Mouse (Mus musculus) midbrain, embryonic 10.5 days (tissue): ENCODE measurements around the gene Crim1. TPM values are rescaled to one million over a fixed set of nuclear protein-coding genes. Genes with fewer than 3 reads are reported as not detected.

Experiments
- DNase-seq: peaks from one replicate; pipeline ENCODE4 v3.0.0-alpha.2; 2017; ENCODE audit warnings: low spot score
- H3K27ac ChIP-seq: fragments of 300-500 bp; sonication (generic); replicated peaks from 2 replicates; pipeline ENCODE4 v1.5.1; 2016; ENCODE audit warnings: mild to moderate bottlenecking
- H3K27me3 ChIP-seq: fragments of 300-500 bp; sonication (generic); 2 replicates; pipeline ENCODE4 v1.6.1; 2016; ENCODE audit warnings: low read depth, mild to moderate bottlenecking; ENCODE audit not compliant: poor library complexity, severe bottlenecking
- H3K36me3 ChIP-seq: fragments of 300-500 bp; sonication (generic); 2 replicates; pipeline ENCODE4 v1.6.1; 2016; ENCODE audit warnings: mild to moderate bottlenecking, moderate library complexity
- H3K4me1 ChIP-seq: fragments of 300-500 bp; sonication (generic); 2 replicates; pipeline ENCODE4 v1.6.1; 2016
- H3K4me3 ChIP-seq: fragments of 300-500 bp; sonication (generic); 2 replicates; pipeline ENCODE4 v1.5.1; 2016; ENCODE audit warnings: mild to moderate bottlenecking, moderate library complexity
- H3K9me3 ChIP-seq: fragments of 300-500 bp; sonication (generic); replicated peaks from 2 replicates; pipeline ENCODE4 v1.6.1; 2016; ENCODE audit warnings: mild to moderate bottlenecking
- WGBS: fragments of 180-500 bp; shearing (Covaris S2); methylation state at CpG from one replicate; pipeline ENCODE4 v1.1.7; 2016; 5-methylcytosine and 5-hydroxymethylcytosine counted together
- polyA plus RNA-seq: library from polyadenylated mRNA; unstranded; fragments of >200 nt; fragmentation: Nextera tagmentation; extraction: Ambion mirVana; gene quantifications from 2 replicates; pipeline ENCODE4 v1.2.1, GENCODE M21; 2016

The Crim1 gene
- polyA plus RNA-seq, 1 experiment from 2014 or later: 2.8 TPM

GRCm38 (mm10) chr17:78217406-78217805, 17.4 kb downstream of the Crim1 start:
- Histone ChIP-seq H3K9me3 (no peaks in the 10 kb centered on the region), H3K36me3 (peaks cover 12% of the 10 kb centered on the region), H3K27me3 (no peaks in the 10 kb centered on the region), H3K4me1 (peaks cover 7% of the 10 kb centered on the region; the same call in 1 of the 2 replicates), H3K4me3 (no peak overlapping the region), H3K27ac (no peak overlapping the region)
- DNase-seq: no peak
- 72% methylated on average over 6 of the region's 6 CpGs for WGBS

- no peak overlapping the region for H3K27ac ChIP-seq
- 91% methylated on average over 10 of the region's 10 CpGs for WGBS
- peaks cover 5% of the 10 kb centered on the region for H3K4me1 ChIP-seq
- no peaks in the 10 kb centered on the region for H3K9me3 ChIP-seq
- DNase-seq: no peak
- H3K36me3 ChIP-seq: peaks cover 12% of the 10 kb centered on the region
- no peak overlapping the region for H3K4me3 ChIP-seq
- no peaks in the 10 kb centered on the region for H3K27me3 ChIP-seq
Observed at GRCm38 (mm10) chr17:78218506-78219232, 18.6 kb downstream of the Crim1 start.

- WGBS: 92% methylated on average over 8 of the region's 8 CpGs
- peaks cover 13% of the 10 kb centered on the region for H3K4me1 ChIP-seq
Observed at GRCm38 (mm10) chr17:78221007-78221642, 21.1 kb downstream of the Crim1 start.

GRCm38 (mm10) chr17:78221860-78222259, 21.8 kb downstream of the Crim1 start:
- WGBS: 93% methylated on average over 1 of the region's 1 CpGs
- Histone ChIP-seq H3K36me3 (peaks cover 7% of the 10 kb centered on the region; the same call in 1 of the 2 replicates), H3K4me1 (peaks cover 16% of the 10 kb centered on the region), H3K27me3 (no peaks in the 10 kb centered on the region), H3K9me3 (no peaks in the 10 kb centered on the region), H3K4me3 (no peak overlapping the region), H3K27ac (no peak overlapping the region)
- no peak for DNase-seq

More at GRCm38 (mm10) chr17:78221007-78221642, 21.1 kb downstream of the Crim1 start:
- Histone ChIP-seq H3K36me3 (peaks cover 7% of the 10 kb centered on the region; the same call in 1 of the 2 replicates), H3K4me3 (no peak overlapping the region), H3K9me3 (no peaks in the 10 kb centered on the region), H3K27ac (no peak overlapping the region), H3K27me3 (no peaks in the 10 kb centered on the region)
- no peak for DNase-seq

- H3K27ac ChIP-seq: no peak overlapping the region
- no peaks in the 10 kb centered on the region for H3K27me3 ChIP-seq
- H3K9me3 ChIP-seq: no peaks in the 10 kb centered on the region
- DNase-seq: no peak
- no peak overlapping the region for H3K4me3 ChIP-seq
- H3K4me1 ChIP-seq: peaks cover 16% of the 10 kb centered on the region
- H3K36me3 ChIP-seq: no peaks in the 10 kb centered on the region; the same call in 1 of the 2 replicates
- 82% methylated on average over 10 of the region's 10 CpGs for WGBS
Observed at GRCm38 (mm10) chr17:78223988-78224387, 23.9 kb downstream of the Crim1 start.

GRCm38 (mm10) chr17:78225547-78225946, 25.5 kb downstream of the Crim1 start:
- H3K4me1 ChIP-seq: peaks cover 16% of the 10 kb centered on the region
- H3K4me3 ChIP-seq: no peak overlapping the region
- WGBS: 64% methylated on average over 5 of the region's 5 CpGs
- H3K36me3 ChIP-seq: no peaks in the 10 kb centered on the region
- H3K27me3 ChIP-seq: no peaks in the 10 kb centered on the region
- DNase-seq: no peak
- no peaks in the 10 kb centered on the region for H3K9me3 ChIP-seq
- 0 out of 2 replicates have a peak overlapping the region, but pooled peaks have one; percentile 13 for H3K27ac ChIP-seq

GRCm38 (mm10) chr17:78227211-78227610, 27.2 kb downstream of the Crim1 start:
- peaks cover 16% of the 10 kb centered on the region for H3K4me1 ChIP-seq
- 94% methylated on average over 3 of the region's 3 CpGs for WGBS
- no peak overlapping the region for H3K4me3 ChIP-seq
- no peak for DNase-seq
- no peaks in the 10 kb centered on the region for H3K36me3 ChIP-seq
- no peak overlapping the region for H3K27ac ChIP-seq
- no peaks in the 10 kb centered on the region for H3K9me3 ChIP-seq
- H3K27me3 ChIP-seq: no peaks in the 10 kb centered on the region

- peaks cover 5% of the 10 kb centered on the region; the same call in 1 of the 2 replicates for H3K4me1 ChIP-seq
- 94% methylated on average over 5 of the region's 5 CpGs for WGBS
Observed at GRCm38 (mm10) chr17:78231567-78231966, 31.5 kb downstream of the Crim1 start.

GRCm38 (mm10) chr17:78232703-78233102, 32.7 kb downstream of the Crim1 start:
- H3K27ac ChIP-seq: no peak overlapping the region

More at GRCm38 (mm10) chr17:78231567-78231966, 31.5 kb downstream of the Crim1 start:
- H3K27ac ChIP-seq: no peak overlapping the region
- H3K27me3 ChIP-seq: no peaks in the 10 kb centered on the region
- DNase-seq: no peak
- no peak overlapping the region for H3K4me3 ChIP-seq
- 0 out of 2 replicates have a peak, but pooled peaks cover 3% of the 10 kb centered on the region for H3K36me3 ChIP-seq
- H3K9me3 ChIP-seq: no peaks in the 10 kb centered on the region

GRCm38 (mm10) chr17:78233873-78234272, 33.8 kb downstream of the Crim1 start:
- no peak for DNase-seq
- no peak overlapping the region for H3K4me3 ChIP-seq
- H3K4me1 ChIP-seq: peaks cover 4% of the 10 kb centered on the region; the same call in 1 of the 2 replicates
- H3K36me3 ChIP-seq: peaks cover 11% of the 10 kb centered on the region; the same call in 1 of the 2 replicates
- no peaks in the 10 kb centered on the region for H3K9me3 ChIP-seq
- H3K27me3 ChIP-seq: no peaks in the 10 kb centered on the region
- WGBS: 94% methylated on average over 6 of the region's 6 CpGs
- H3K27ac ChIP-seq: no peak overlapping the region

More at GRCm38 (mm10) chr17:78232703-78233102, 32.7 kb downstream of the Crim1 start:
- Histone ChIP-seq H3K4me1 (peaks cover 4% of the 10 kb centered on the region; the same call in 1 of the 2 replicates), H3K27me3 (no peaks in the 10 kb centered on the region), H3K36me3 (peaks cover 4% of the 10 kb centered on the region; the same call in 1 of the 2 replicates), H3K9me3 (no peaks in the 10 kb centered on the region), H3K4me3 (no peak overlapping the region)
- DNase-seq: no peak
- 89% methylated on average over 13 of the region's 13 CpGs for WGBS

GRCm38 (mm10) chr17:78236126-78236525, 36.1 kb downstream of the Crim1 start:
- Histone ChIP-seq H3K27ac (no peak overlapping the region), H3K27me3 (no peaks in the 10 kb centered on the region), H3K4me3 (no peak overlapping the region), H3K9me3 (no peaks in the 10 kb centered on the region), H3K36me3 (peaks cover 27% of the 10 kb centered on the region), H3K4me1 (peaks cover 4% of the 10 kb centered on the region; the same call in 1 of the 2 replicates)
- DNase-seq: no peak
- whole genome bisulfite sequencing: 96% methylated on average over 12 of the region's 12 CpGs

- Histone ChIP-seq H3K9me3 (no peaks in the 10 kb centered on the region), H3K4me3 (no peak overlapping the region), H3K27me3 (no peaks in the 10 kb centered on the region), H3K4me1 (peaks cover 3% of the 10 kb centered on the region; the same call in 1 of the 2 replicates), H3K27ac (no peak overlapping the region), H3K36me3 (peaks cover 24% of the 10 kb centered on the region)
- WGBS: 95% methylated on average over 13 of the region's 13 CpGs
- no peak for DNase-seq
Observed at GRCm38 (mm10) chr17:78237954-78238353, 37.9 kb downstream of the Crim1 start.

GRCm38 (mm10) chr17:78240161-78240560, 40.1 kb downstream of the Crim1 start:
- Histone ChIP-seq H3K4me1 (peaks cover 9% of the 10 kb centered on the region), H3K27me3 (no peaks in the 10 kb centered on the region), H3K9me3 (no peaks in the 10 kb centered on the region), H3K36me3 (peaks cover 24% of the 10 kb centered on the region), H3K27ac (no peak overlapping the region), H3K4me3 (no peak overlapping the region)
- DNase-seq: no peak
- 92% methylated on average over 4 of the region's 4 CpGs for WGBS
